Mouse (Mus musculus): ENCODE results near the gene Slc4a5.

Slc4a5 gene

GRCm38 (mm10) chr6:83315293-83315692 is 95.7 kb downstream of the Slc4a5 start:
- TF ChIP-seq GATA4 (IDR thresholded peaks at IDR 0.05; ENCODE audit: insufficient replicate concordance, low read length): no peak

- TF ChIP-seq GATA4 (IDR thresholded peaks at IDR 0.05; ENCODE audit: insufficient replicate concordance, low read length): no peak
These were observed 96.4 kb downstream of the Slc4a5 start for GRCm38 (mm10) chr6:83316022-83316421.

- no peak for TF ChIP-seq GATA4 (IDR thresholded peaks at IDR 0.05; ENCODE audit: insufficient replicate concordance, low read length)
These were observed 97.6 kb downstream of the Slc4a5 start for GRCm38 (mm10) chr6:83317108-83317741.

- TF ChIP-seq GATA4 (IDR thresholded peaks at IDR 0.05; ENCODE audit: insufficient replicate concordance, low read length): no peak
These were observed 102.3 kb downstream of the Slc4a5 start for GRCm38 (mm10) chr6:83321927-83322326.

GRCm38 (mm10) chr6:83322794-83323193 is 103.2 kb downstream of the Slc4a5 start:
- TF ChIP-seq GATA4 (IDR thresholded peaks at IDR 0.05; ENCODE audit: insufficient replicate concordance, low read length): no peak

GRCm38 (mm10) chr6:83323652-83324419 is 104.2 kb downstream of the Slc4a5 start:
- TF ChIP-seq GATA4 (IDR thresholded peaks at IDR 0.05; ENCODE audit: insufficient replicate concordance, low read length): no peak

- TF ChIP-seq GATA4 (IDR thresholded peaks at IDR 0.05; ENCODE audit: insufficient replicate concordance, low read length): peak; percentile 32; the same call in 1 of the 2 replicates
These were observed 106.1 kb downstream of the Slc4a5 start, which contains the start of the genes Mthfd2 and Mob1a for GRCm38 (mm10) chr6:83325525-83326393. Mthfd2 (minus strand) TSS chr6:83325908. Mob1a (plus strand) TSS chr6:83326016.

- no peak for TF ChIP-seq GATA4 (IDR thresholded peaks at IDR 0.05; ENCODE audit: insufficient replicate concordance, low read length)
These were observed 106.7 kb downstream of the Slc4a5 start for GRCm38 (mm10) chr6:83326394-83326736.

- no peak for TF ChIP-seq GATA4 (IDR thresholded peaks at IDR 0.05; ENCODE audit: insufficient replicate concordance, low read length)
These were observed 107.1 kb downstream of the Slc4a5 start for GRCm38 (mm10) chr6:83326761-83327160.

- TF ChIP-seq GATA4 (IDR thresholded peaks at IDR 0.05; ENCODE audit: insufficient replicate concordance, low read length): no peak
These were observed 108.1 kb downstream of the Slc4a5 start for GRCm38 (mm10) chr6:83327591-83328190.

GRCm38 (mm10) chr6:83341387-83341786 is 121.8 kb downstream of the Slc4a5 start:
- TF ChIP-seq GATA4 (IDR thresholded peaks at IDR 0.05; ENCODE audit: insufficient replicate concordance, low read length): no peak

GRCm38 (mm10) chr6:83342957-83343356 is 123.3 kb downstream of the Slc4a5 start:
- TF ChIP-seq GATA4 (IDR thresholded peaks at IDR 0.05; ENCODE audit: insufficient replicate concordance, low read length): no peak

GRCm38 (mm10) chr6:83347916-83348315 is 128.3 kb downstream of the Slc4a5 start:
- TF ChIP-seq GATA4 (IDR thresholded peaks at IDR 0.05; ENCODE audit: insufficient replicate concordance, low read length): no peak

- TF ChIP-seq GATA4 (IDR thresholded peaks at IDR 0.05; ENCODE audit: insufficient replicate concordance, low read length): no peak
These were observed 129.2 kb downstream of the Slc4a5 start, which contains the start of gene Bola3 for GRCm38 (mm10) chr6:83348873-83349272. Bola3 (plus strand) TSS chr6:83349147.

All from liver, adult (tissue).